Mouse (Mus musculus) G1E (cell line): Measurements from ENCODE around the gene Ppt1. TPM values are rescaled to one million over a fixed set of nuclear protein-coding genes. Genes with fewer than 3 reads are reported as not detected.

Source experiments
- ATAC-seq: 2 replicates; pipeline ENCODE4 v1.8.0; 2016; ENCODE audit warnings: mild to moderate bottlenecking; ENCODE audit not compliant: insufficient number of reproducible peaks, poor library complexity, low FRiP score, severe bottlenecking; ENCODE audit errors: extremely low read depth
- DNase-seq: peaks from one replicate; pipeline ENCODE4 v3.0.0; 2012; ENCODE audit warnings: low spot score
- H3K27me3 ChIP-seq: 2 replicates; pipeline ENCODE4 v1.6.1; 2012; ENCODE audit warnings: mild to moderate bottlenecking, low read length, inconsistent platforms; ENCODE audit not compliant: insufficient read depth
- H3K36me3 ChIP-seq: replicated peaks from 2 replicates; pipeline ENCODE3; 2012; ENCODE audit warnings: mild to moderate bottlenecking, inconsistent platforms
- H3K4me1 ChIP-seq: 2 replicates; pipeline ENCODE4 v1.6.1; 2012; ENCODE audit warnings: low read depth, low read length, inconsistent platforms, mixed read lengths; ENCODE audit not compliant: insufficient read depth
- H3K4me3 ChIP-seq: 2 replicates; pipeline ENCODE4 v1.5.1; 2012; ENCODE audit warnings: low read depth, mild to moderate bottlenecking, inconsistent platforms, low read length, moderate library complexity, mixed read lengths
- H3K9me3 ChIP-seq: replicated peaks from 2 replicates; pipeline ENCODE4 v1.6.1; 2012; ENCODE audit warnings: inconsistent platforms
- CTCF ChIP-seq: IDR thresholded peaks from 2 replicates; pipeline ENCODE4 v1.5.1; 2012; ENCODE audit warnings: low read depth, low read length, inconsistent platforms, mixed read lengths
- GATA1 ChIP-seq: IDR thresholded peaks from 2 replicates; pipeline ENCODE4 v1.6.1; 2012; ENCODE audit warnings: borderline replicate concordance, low read length, inconsistent platforms, mixed read lengths
- GATA2 ChIP-seq: IDR thresholded peaks from 2 replicates; pipeline ENCODE4 v1.6.1; 2012; ENCODE audit warnings: low read depth, low read length, inconsistent platforms, borderline replicate concordance
- POLR2AphosphoS5 ChIP-seq: IDR thresholded peaks from 2 replicates; pipeline ENCODE4 v1.6.1; 2012; ENCODE audit warnings: low read depth, low read length, inconsistent platforms; ENCODE audit not compliant: insufficient replicate concordance
- TAL1 ChIP-seq: conservative IDR thresholded peaks from 2 replicates; pipeline ENCODE4 v1.6.1; 2012; ENCODE audit warnings: low read depth, low read length, inconsistent platforms, mixed read lengths
- polyA plus RNA-seq: library from polyadenylated mRNA; stranded (reverse); fragments of >175 nt; gene quantifications from 2 replicates; pipeline ENCODE4 v1.2.3, GENCODE M21; 2012
- total RNA-seq, 2 experiments: library from RNA; stranded (forward) in 1 of 2; stranded (reverse) in 1 of 2; fragments of 200-1000 nt in 1 of 2; fragments of >200 nt in 1 of 2; fragmentation: Nextera tagmentation in 1 of 2; gene quantifications; 2 replicates each; pipeline ENCODE4 v1.2.3; 2014 to 2017

The Ppt1 gene
- total and polyA plus RNA-seq, 3 experiments: 9.3 to 70.4 (median 52.0) TPM

DNA sequence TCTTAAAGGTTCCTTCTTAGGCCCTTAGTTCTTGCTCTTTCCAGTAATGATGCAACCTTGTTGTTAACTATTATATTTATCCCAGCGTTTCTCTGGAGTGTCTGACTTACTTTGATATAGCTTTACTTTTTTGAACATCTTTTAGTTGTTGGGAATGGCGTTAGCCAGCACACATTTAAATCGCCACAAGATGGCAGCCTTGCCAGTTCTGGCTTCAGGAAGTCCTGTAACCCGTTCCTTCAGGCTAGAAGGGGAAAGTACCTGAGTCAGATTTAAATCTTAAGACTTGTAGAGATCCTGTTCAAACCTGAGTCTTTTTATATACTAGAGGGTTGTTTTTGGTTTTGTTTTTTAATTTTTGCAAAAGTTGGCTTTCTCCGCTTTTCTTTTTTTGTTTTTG is 62.3 kb downstream of the Ppt1 start:
- no peaks in the 10 kb centered on the region for H3K9me3 ChIP-seq
- H3K4me1 ChIP-seq: 0 out of 2 replicates have a peak, but pooled peaks cover 2% of the 10 kb centered on the region
- ATAC-seq (0 out of 2 replicates have a peak, but pooled peaks have one; percentile 60), DNase-seq (peak; percentile 22)
- no peak for TF ChIP-seq TAL1
- TF ChIP-seq CTCF: 0 out of 2 replicates have a peak, but pooled peaks have one; percentile 6
- TF ChIP-seq GATA2: no peak
- H3K4me3 ChIP-seq: no peak overlapping the region
- no peaks in the 10 kb centered on the region for H3K36me3 ChIP-seq
- H3K27me3 ChIP-seq: peaks cover 36% of the 10 kb centered on the region

- DNase-seq (no peak), ATAC-seq (peak; percentile 49; the same call in 1 of the 2 replicates)
- Histone ChIP-seq H3K9me3 (no peaks in the 10 kb centered on the region), H3K36me3 (no peaks in the 10 kb centered on the region), H3K4me1 (peaks cover 2% of the 10 kb centered on the region; the same call in 1 of the 2 replicates), H3K4me3 (no peak overlapping the region), H3K27me3 (peaks cover 26% of the 10 kb centered on the region)
- TF ChIP-seq GATA2 (no peak), POLR2AphosphoS5 (no peak), CTCF (no peak), TAL1 (no peak), GATA1 (no peak)
Measured at GRCm38 (mm10) chr4:122902156-122902555, 66.1 kb downstream of the Ppt1 start.

DNA sequence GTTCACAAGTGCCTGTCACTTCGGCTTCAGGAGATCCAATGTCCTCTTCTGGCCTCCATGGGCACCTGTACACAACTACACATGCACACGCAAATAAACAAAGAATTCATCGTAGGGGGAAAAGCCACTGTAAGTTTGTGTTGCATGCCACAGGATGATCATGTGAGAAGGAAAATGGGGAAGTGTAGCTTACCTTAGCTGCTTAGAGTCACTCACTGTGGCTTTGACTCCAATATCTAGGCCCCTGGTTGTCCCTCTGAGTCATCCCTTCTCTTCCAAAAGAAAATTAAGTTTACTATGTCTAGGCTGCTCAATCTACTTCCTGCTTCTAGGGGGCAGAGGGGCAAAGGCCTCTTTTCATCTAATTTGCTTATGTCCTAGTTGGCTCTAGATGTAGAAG is 67.7 kb downstream of the Ppt1 start:
- ATAC-seq: no peak
- TF ChIP-seq TAL1 (no peak), GATA2 (no peak), POLR2AphosphoS5 (no peak), CTCF (no peak), GATA1 (no peak)

DNA sequence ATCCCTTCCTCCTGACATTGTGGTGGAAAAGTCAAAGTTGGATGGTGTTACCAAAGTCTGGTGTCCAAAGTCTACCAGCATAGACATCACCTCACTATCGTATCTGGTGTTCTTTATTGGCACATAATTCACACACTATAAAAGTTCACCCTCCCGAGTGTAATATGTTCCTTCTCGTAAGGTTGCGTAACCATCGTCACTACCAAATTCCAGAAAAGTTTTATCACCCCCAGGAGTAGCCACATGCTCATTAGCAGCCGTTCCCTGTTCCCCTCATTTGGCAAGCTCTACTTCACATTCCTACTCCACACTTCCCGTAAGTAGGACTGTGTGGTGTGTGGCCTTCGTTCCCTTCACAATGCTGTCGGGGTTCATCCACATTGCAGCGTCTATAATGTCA is 69.3 kb downstream of the Ppt1 start:
- DNase-seq (no peak), ATAC-seq (no peak)
- no peak for TF ChIP-seq POLR2AphosphoS5
- TF ChIP-seq TAL1: no peak
- no peak for TF ChIP-seq GATA2
- Histone ChIP-seq H3K9me3 (peaks cover 3% of the 10 kb centered on the region; the same call in 1 of the 2 replicates), H3K27me3 (peaks cover 9% of the 10 kb centered on the region), H3K4me3 (no peak overlapping the region), H3K36me3 (no peaks in the 10 kb centered on the region), H3K4me1 (no peaks in the 10 kb centered on the region; the same call in 1 of the 2 replicates)

More for the DNA sequence above, 67.7 kb downstream of the Ppt1 start:
- Histone ChIP-seq H3K27me3 (peaks cover 18% of the 10 kb centered on the region), H3K36me3 (no peaks in the 10 kb centered on the region), H3K9me3 (peaks cover 3% of the 10 kb centered on the region; the same call in 1 of the 2 replicates), H3K4me3 (no peak overlapping the region), H3K4me1 (no peaks in the 10 kb centered on the region; the same call in 1 of the 2 replicates)
- DNase-seq: no peak

Other genes with a start within 250 kb of the Ppt1 start
- not detected in 2 replicates for gene 9530002B09Rik, start 147.0 kb upstream of the Ppt1 start, total RNA-seq (2014; fragmentation: Nextera tagmentation)
- gene 9530002B09Rik, start 147.0 kb upstream of the Ppt1 start, total RNA-seq (2017): not detected in 2 replicates
- not detected in 2 replicates for gene 9530002B09Rik, start 147.0 kb upstream of the Ppt1 start, polyA plus RNA-seq
- 186 and 190 TPM in 2 replicates for gene Cap1, start 49.8 kb downstream of the Ppt1 start, total RNA-seq (2014; fragmentation: Nextera tagmentation)
- 230 and 256 TPM in 2 replicates for gene Cap1, start 49.8 kb downstream of the Ppt1 start, total RNA-seq (2017)
- gene Cap1, start 49.8 kb downstream of the Ppt1 start, polyA plus RNA-seq: 21.1 and 28.2 TPM in 2 replicates
- gene Mfsd2a, start 124.9 kb downstream of the Ppt1 start, total RNA-seq (2014; fragmentation: Nextera tagmentation): not detected in 2 replicates
- gene Mfsd2a, start 124.9 kb downstream of the Ppt1 start, total RNA-seq (2017): 0.06 and 0.11 TPM in 2 replicates
- gene Mfsd2a, start 124.9 kb downstream of the Ppt1 start, polyA plus RNA-seq: not detected in 2 replicates
- gene Mycl, start 159.4 kb downstream of the Ppt1 start, total RNA-seq (2014; fragmentation: Nextera tagmentation): not detected in 2 replicates
- gene Mycl, start 159.4 kb downstream of the Ppt1 start, total RNA-seq (2017): 0.11 TPM in 1 of 2 replicates, not detected in the other
- not detected in 2 replicates for gene Mycl, start 159.4 kb downstream of the Ppt1 start, polyA plus RNA-seq
- gene Trit1, start 180.4 kb downstream of the Ppt1 start, total RNA-seq (2014; fragmentation: Nextera tagmentation): 23.6 and 24.4 TPM in 2 replicates
- gene Trit1, start 180.4 kb downstream of the Ppt1 start, total RNA-seq (2017): 24.4 and 26.4 TPM in 2 replicates
- 2.8 and 3.2 TPM in 2 replicates for gene Trit1, start 180.4 kb downstream of the Ppt1 start, polyA plus RNA-seq